Mouse (Mus musculus): ENCODE data around the gene Rpl7l1. TPM values are rescaled to one million over a fixed set of nuclear protein-coding genes. Genes with fewer than 3 reads are reported as not detected.
A peak's percentile ranks its signal among the peaks of the same experiment; 100 is the strongest.
"Not testable (repeated sequence)": the region's sequence is repeated elsewhere in the genome, so short reads cannot be mapped to it uniquely, and the experiment has no call there.

Rpl7l1 gene
- 100 to 1,000 TPM in 1 of 2 experiments, 10 to 100 TPM in 1; 93.5 to 103 TPM for total RNA-seq (2021)
- long read RNA-seq, experiment 1, transcript Rpl7l1-201 (7 exons, 2,606 nt), result major isoform, 49 of 98 reads
- long read RNA-seq, experiment 1, partial matches to known transcripts, result 8 of 98 reads
- long read RNA-seq, experiment 1, other reads (novel, unspliced or antisense), result 41 of 98 reads
- long read RNA-seq, experiment 2, transcript Rpl7l1-201 (7 exons, 2,606 nt), result major isoform, 121 of 202 reads
- long read RNA-seq, experiment 2, partial matches to known transcripts, result 14 of 202 reads
- long read RNA-seq, experiment 2, other reads (novel, unspliced or antisense), result 65 of 202 reads

DNA sequence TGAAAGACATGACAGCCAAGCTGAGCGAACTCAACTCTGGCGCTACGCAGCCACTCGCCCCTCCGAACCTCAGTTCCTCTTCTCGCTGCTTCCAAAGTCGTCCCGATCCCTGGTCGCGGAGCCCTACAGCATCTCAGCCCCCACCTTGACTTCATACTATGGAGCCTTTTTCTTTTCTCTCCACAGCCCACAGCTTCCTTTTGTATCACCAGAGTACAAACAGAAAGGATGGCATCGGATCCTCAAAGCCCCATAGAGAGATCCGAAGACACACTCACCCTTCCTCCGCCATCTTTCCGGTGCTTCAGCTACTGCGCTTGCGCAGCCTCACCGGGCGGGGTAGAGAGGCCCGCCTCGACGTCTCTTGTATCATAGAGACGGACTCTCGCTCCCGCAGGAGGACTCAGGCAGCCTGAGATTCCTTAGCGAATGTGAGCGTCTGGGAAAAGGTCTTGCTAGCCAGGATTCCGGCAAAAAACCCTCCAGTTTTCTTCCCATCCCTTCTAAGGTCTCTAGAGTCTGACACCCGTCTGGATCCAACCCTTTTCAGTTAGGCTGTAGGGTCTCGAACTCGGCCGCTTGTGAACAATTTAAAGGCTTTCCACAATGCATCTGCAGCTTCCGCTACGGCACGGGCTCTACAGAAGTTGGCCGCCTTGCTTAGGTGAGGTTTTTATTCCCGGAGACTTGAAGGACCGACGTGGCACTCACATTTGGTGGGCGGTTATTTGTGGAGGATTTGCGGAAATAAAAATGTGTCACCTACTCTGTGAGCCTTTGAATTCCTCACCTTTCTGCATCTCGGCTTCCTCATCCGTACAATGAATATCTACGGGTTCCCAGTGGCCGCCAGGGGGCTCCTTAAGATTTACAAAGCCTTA, at the start of gene Rpl7l1:
Rpl7l1 (minus strand) TSS at position 332 of the 881 bp plus-strand sequence.
- peak; percentile 85 to 88 for DNase-seq (ENCODE audit: low spot score in 2 of 2)

DNA sequence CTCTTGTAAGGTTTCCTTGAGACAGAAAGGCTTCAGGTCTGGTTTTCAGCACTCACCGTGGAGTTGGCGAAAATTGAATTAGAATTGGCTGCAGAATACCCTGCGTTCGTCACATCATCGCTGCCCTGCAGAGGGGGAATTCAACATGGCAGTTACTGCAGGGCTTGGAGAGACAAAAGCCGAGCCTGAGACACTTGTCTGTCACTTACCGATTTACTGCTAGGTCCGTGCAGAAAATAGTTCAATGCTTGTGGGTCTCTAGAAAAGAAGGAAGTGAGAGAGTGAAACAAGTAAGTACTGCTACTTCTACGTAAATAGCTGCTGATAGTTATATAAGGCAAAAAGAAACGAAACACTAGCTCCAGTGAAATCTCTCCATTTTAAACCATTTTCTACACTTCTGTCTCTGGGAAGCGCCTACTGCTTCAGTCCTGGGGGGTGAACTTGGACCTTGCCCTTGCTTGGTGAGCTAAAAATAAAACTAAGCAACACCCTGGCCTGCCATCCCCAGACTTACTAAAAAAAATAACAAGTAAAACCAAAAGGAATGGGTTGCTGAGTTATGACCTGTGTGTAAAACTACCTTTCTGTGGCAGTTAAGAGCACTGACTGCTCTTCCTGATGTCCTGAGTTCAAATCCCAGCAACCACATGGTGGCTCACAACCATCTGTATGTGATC, 47.5 kb upstream of the Rpl7l1 start:
- no peak for DNase-seq (ENCODE audit: low spot score in 2 of 2)

DNA sequence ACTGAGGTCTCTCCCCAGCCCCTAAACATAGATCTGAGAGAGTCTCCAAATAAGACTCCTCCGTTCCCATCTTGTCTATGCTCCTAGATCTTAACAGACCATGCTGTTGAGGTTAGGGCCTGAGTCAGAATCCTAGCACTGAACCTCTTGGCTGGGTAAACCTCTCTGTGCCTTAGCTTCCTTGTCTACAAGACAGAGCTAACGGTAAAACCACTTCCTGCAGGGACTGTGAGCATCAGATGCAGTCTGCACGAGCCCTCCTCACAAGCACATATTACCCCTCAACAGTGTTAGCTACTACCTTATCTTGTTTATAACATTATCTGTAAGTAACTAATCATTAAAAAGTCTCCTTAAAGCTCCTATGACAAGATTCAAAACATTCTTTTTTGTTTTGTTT, 46.5 kb upstream of the Rpl7l1 start:
- DNase-seq (ENCODE audit: low spot score in 2 of 2), result no peak

DNA sequence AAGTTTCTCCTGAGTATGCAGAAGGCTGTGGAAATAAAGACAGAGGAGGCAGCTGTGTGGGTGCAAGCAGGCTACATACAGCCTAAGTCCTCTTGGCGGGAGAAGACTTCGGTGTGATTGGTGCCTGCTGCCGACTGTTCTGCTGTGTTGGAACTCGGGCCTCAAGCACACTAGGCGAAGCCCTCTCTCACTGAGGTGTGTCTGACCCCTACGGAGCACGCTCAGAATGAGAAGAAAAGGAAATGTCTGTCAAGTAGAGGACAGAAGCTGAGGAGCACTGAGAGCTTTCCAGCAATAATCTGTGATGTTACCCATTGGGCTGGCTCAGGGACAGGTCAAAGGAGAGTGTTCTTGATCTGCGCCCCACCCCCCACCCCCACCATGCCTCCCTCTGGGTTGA, 40.6 kb upstream of the Rpl7l1 start:
- DNase-seq (ENCODE audit: low spot score in 2 of 2), result no peak

GRCm38 (mm10) chr17:46820628-46821027, 38.2 kb upstream of the Rpl7l1 start:
- no peak for DNase-seq (ENCODE audit: low spot score in 2 of 2)

GRCm38 (mm10) chr17:46817734-46818158, 35.3 kb upstream of the Rpl7l1 start:
- DNase-seq (ENCODE audit: low spot score in 2 of 2), result no peak

GRCm38 (mm10) chr17:46816306-46816705, 33.8 kb upstream of the Rpl7l1 start:
- no peak for DNase-seq (ENCODE audit: low spot score in 2 of 2)

DNA sequence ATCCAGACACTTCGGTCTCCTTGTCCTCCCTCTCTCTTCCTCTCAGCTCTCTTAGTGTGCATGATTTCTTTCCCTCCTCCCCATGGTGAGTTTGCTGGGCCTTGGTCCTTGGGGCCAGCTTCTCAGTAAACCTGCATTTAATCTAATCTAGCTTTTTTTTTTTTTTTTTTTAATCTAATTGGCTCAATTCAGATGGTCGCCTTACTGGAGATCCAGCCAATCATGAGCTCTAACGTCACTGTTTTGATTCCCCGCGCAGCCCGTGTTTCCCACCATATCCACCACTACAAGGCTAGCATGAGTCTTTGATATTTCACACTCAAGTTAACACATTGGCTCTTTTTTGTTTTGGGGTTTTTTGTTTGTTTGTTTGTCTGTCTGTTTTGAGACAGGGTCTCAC, 32.0 kb upstream of the Rpl7l1 start:
- DNase-seq (ENCODE audit: low spot score in 2 of 2), result no peak

DNA sequence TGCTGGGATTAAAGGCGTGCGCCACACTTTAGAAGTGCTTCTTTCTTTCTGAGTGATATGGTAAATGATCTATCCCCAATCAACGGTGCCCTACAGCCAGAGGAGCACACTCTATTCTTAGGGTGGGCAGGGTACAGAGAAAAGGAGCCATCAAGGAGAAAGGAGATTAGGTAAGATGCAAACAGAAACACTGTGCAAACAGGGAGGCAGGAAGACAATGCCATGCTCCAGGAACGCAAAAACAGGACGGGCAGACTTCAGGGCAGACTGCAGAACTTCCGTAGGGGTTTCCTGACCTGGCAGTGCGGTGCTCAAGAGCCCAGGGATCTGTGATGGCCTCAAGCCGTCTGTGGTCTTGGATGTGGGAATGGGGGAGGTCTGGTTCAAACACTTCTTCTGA, 31.2 kb upstream of the Rpl7l1 start:
- no peak for DNase-seq (ENCODE audit: low spot score in 2 of 2)

GRCm38 (mm10) chr17:46812442-46812841, 30.0 kb upstream of the Rpl7l1 start:
- no peak for DNase-seq (ENCODE audit: low spot score in 2 of 2)

- no peak for DNase-seq (ENCODE audit: low spot score in 2 of 2)
Measured at GRCm38 (mm10) chr17:46810672-46811071, 28.2 kb upstream of the Rpl7l1 start.

GRCm38 (mm10) chr17:46809131-46809830, 26.8 kb upstream of the Rpl7l1 start:
- no peak for DNase-seq (ENCODE audit: low spot score in 2 of 2)

- no peak for DNase-seq (ENCODE audit: low spot score in 2 of 2)
Measured at GRCm38 (mm10) chr17:46808376-46808775, 25.9 kb upstream of the Rpl7l1 start.

- DNase-seq (ENCODE audit: low spot score in 2 of 2), result no peak
Measured at GRCm38 (mm10) chr17:46801761-46802160, 19.3 kb upstream of the Rpl7l1 start.

GRCm38 (mm10) chr17:46799680-46800079, 17.2 kb upstream of the Rpl7l1 start:
- no peak for DNase-seq (ENCODE audit: low spot score in 2 of 2)

DNA sequence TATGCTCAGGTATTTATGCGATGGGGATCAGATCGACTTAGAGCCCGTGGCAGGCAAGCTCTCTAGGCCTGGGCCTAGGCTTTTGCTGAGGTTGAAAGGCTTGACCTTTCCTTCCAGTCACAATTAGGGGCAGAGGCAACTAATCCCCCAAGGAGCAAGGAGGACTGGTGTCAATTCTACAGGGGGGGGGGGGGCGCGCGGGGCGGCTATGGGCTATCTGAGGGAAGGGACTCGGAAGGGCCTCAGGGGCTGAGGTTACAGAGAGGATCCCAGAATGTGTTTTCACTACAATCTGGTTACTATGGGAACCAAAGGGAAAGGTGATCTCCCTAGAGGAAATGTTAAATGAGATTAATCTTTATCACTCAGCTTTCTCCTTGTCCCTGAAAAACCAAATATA, 14.9 kb upstream of the Rpl7l1 start:
- no peak for DNase-seq (ENCODE audit: low spot score in 2 of 2)

DNA sequence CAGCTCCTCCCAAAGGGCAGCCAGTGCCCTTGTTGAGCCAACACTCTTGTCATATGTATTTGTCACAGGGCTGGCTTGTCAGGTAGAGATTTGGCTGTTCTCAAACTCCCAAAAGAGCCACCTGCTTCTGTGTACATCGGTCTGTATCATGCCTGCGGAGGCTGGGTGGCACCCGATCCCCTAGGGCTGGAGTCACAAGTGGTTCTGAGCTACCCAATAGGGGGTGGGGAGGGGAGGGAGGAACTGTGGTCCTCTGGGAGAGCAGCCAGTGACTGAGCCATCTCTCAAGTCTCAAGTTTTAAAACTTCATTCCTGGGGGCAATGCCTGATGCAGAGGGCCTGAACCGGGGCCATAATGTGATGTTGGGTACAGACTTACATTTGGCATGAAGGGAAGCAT, 14.3 kb upstream of the Rpl7l1 start:
- no peak for DNase-seq (ENCODE audit: low spot score in 2 of 2)

GRCm38 (mm10) chr17:46792963-46793362, 10.5 kb upstream of the Rpl7l1 start:
- no peak for DNase-seq (ENCODE audit: low spot score in 2 of 2)

GRCm38 (mm10) chr17:46787974-46788373, 5.5 kb upstream of the Rpl7l1 start:
- DNase-seq (ENCODE audit: low spot score in 2 of 2), result not testable (repeated sequence)

- no peak for DNase-seq (ENCODE audit: low spot score in 2 of 2)
Measured at GRCm38 (mm10) chr17:46786952-46787351, 4.5 kb upstream of the Rpl7l1 start.

DNA sequence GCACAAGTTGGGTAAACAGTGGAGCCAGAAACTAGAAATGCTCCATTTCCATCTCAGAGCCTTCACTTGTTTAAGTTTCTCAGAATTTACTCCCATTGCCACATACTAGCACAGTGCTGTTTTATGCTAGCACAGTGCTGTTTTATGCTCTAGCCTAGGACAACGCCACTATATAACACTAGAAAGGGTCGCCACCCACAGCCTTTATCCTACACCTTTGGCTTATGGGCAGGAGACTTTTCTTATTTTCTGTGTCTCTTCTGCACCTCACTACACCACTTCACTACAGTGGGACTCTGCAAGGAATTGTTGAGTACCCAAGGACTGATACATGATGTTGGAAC, 722 bp upstream of the Rpl7l1 start:
- DNase-seq (ENCODE audit: low spot score in 2 of 2), result no peak
